Mouse (Mus musculus): ENCODE data around the gene Tfcp2.
"Not testable (repeated sequence)": the region's sequence is repeated elsewhere in the genome, so short reads cannot be mapped to it uniquely, and the experiment has no call there.

Gene Tfcp2

GRCm38 (mm10) chr15:100556378-100556777 is 4.6 kb upstream of the Tfcp2 start:
- DNase-seq = no peak

- no peak for DNase-seq
These were observed 4.2 kb upstream of the Tfcp2 start for GRCm38 (mm10) chr15:100555965-100556364.

- DNase-seq = no peak
These were observed 1.5 kb downstream of the Tfcp2 start for GRCm38 (mm10) chr15:100550280-100550679.

GRCm38 (mm10) chr15:100543651-100544030 is 8.2 kb downstream of the Tfcp2 start:
- DNase-seq = not testable (repeated sequence)

- not testable (repeated sequence) for DNase-seq
These were observed 8.7 kb downstream of the Tfcp2 start for GRCm38 (mm10) chr15:100542876-100543650.

GRCm38 (mm10) chr15:100541426-100541825 is 10.4 kb downstream of the Tfcp2 start:
- DNase-seq = no peak

- not testable (repeated sequence) for DNase-seq
These were observed 10.8 kb downstream of the Tfcp2 start for GRCm38 (mm10) chr15:100541001-100541400.

GRCm38 (mm10) chr15:100539411-100539810 is 12.4 kb downstream of the Tfcp2 start:
- DNase-seq = peak; percentile 16

GRCm38 (mm10) chr15:100537913-100538312 is 13.9 kb downstream of the Tfcp2 start:
- DNase-seq = peak; percentile 21

GRCm38 (mm10) chr15:100527900-100528299 is 23.9 kb downstream of the Tfcp2 start:
- DNase-seq = no peak

GRCm38 (mm10) chr15:100525405-100525804 is 26.4 kb downstream of the Tfcp2 start:
- no peak for DNase-seq

GRCm38 (mm10) chr15:100520306-100520705 is 31.5 kb downstream of the Tfcp2 start:
- DNase-seq = no peak

GRCm38 (mm10) chr15:100515121-100515520 is 36.7 kb downstream of the Tfcp2 start:
- DNase-seq = no peak

GRCm38 (mm10) chr15:100513387-100513786 is 38.4 kb downstream of the Tfcp2 start:
- no peak for DNase-seq

- no peak for DNase-seq
These were observed 41.7 kb downstream of the Tfcp2 start for GRCm38 (mm10) chr15:100510072-100510471.

GRCm38 (mm10) chr15:100508454-100509167 is 43.2 kb downstream of the Tfcp2 start:
- DNase-seq = no peak

GRCm38 (mm10) chr15:100499506-100499905 is 52.3 kb downstream of the Tfcp2 start:
- DNase-seq = not testable (repeated sequence)

GRCm38 (mm10) chr15:100495102-100495501 is 56.7 kb downstream of the Tfcp2 start, which contains the start of gene Csrnp2:
TSS of gene Csrnp2 (minus strand) at chr15:100495488.
- peak; percentile 93 for DNase-seq

- DNase-seq = no peak
These were observed 57.2 kb downstream of the Tfcp2 start for GRCm38 (mm10) chr15:100494647-100495046.

GRCm38 (mm10) chr15:100491966-100492365 is 59.8 kb downstream of the Tfcp2 start:
- DNase-seq = no peak

GRCm38 (mm10) chr15:100489263-100489662 is 62.5 kb downstream of the Tfcp2 start:
- no peak for DNase-seq

- DNase-seq = not testable (repeated sequence)
These were observed 63.5 kb downstream of the Tfcp2 start for GRCm38 (mm10) chr15:100488297-100488696.

GRCm38 (mm10) chr15:100487050-100487449 is 64.8 kb downstream of the Tfcp2 start:
- DNase-seq = no peak

- no peak for DNase-seq
These were observed 65.4 kb downstream of the Tfcp2 start for GRCm38 (mm10) chr15:100486450-100486849.

Measured in thymus, postnatal 4 days (tissue).